Mouse (Mus musculus): ENCODE data around the gene Grhpr. TPM values are rescaled to one million over a fixed set of nuclear protein-coding genes. Genes with fewer than 3 reads are reported as not detected.
"Not testable (repeated sequence)": the region's sequence is repeated elsewhere in the genome, so short reads cannot be mapped to it uniquely, and the experiment has no call there.

Gene Grhpr
- polyA plus RNA-seq, 1 experiment from 2014 or later: 97.7 TPM

- 93% methylated on average over 2 of the region's 2 CpGs for WGBS
- H3K9me3 ChIP-seq (replicated peaks; ENCODE audit: control insufficient read depth, low read length); H3K4me2 ChIP-seq (ENCODE audit: low read depth, low read length); H3K36me3 ChIP-seq (ENCODE audit: control insufficient read depth, insufficient read depth); H3K4me1 ChIP-seq (ENCODE audit: control insufficient read depth, insufficient read depth, low read length); H3K27ac ChIP-seq (ENCODE audit: low read length); ATAC-seq (replicated peaks; ENCODE audit: extremely low read depth, insufficient read depth, low FRiP score); H3K27me3 ChIP-seq (ENCODE audit: control insufficient read depth, insufficient read depth, low read length); H3K9ac ChIP-seq (ENCODE audit: low read length); H3K4me3 ChIP-seq (ENCODE audit: low read length): not testable (repeated sequence)
Measured at GRCm38 (mm10) chr4:44946126-44946525, 35.1 kb upstream of the Grhpr start.

DNA sequence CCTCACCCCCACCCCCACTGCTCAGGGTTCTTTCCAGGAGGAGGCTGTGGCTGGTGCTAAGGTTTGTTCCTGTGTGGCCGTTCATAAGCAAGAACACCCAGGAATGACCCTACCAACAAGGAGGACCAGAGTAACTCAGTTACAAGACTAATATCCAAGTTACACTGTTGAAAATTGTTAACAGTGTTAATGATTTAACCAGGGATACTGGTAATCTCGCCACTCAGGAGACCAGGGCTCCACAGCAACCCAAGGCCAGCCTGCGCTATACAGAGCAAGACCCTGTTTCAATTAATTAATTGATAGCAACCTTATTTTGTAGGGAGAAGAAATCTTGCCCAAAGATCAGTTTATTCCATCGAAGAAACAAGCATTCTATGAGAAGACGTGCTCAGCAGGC lies 33.7 kb upstream of the Grhpr start:
- no peaks in the 10 kb centered on the region for H3K4me1 ChIP-seq (ENCODE audit: control insufficient read depth, insufficient read depth, low read length)
- no peak overlapping the region for H3K9ac ChIP-seq (ENCODE audit: low read length)
- no peak overlapping the region for H3K4me3 ChIP-seq (ENCODE audit: low read length)
- no peak for ATAC-seq (replicated peaks; ENCODE audit: extremely low read depth, insufficient read depth, low FRiP score)
- H3K27me3 ChIP-seq (ENCODE audit: control insufficient read depth, insufficient read depth, low read length): no peaks in the 10 kb centered on the region
- WGBS: 88% methylated on average over 5 of the region's 5 CpGs
- H3K36me3 ChIP-seq (ENCODE audit: control insufficient read depth, insufficient read depth): no peaks in the 10 kb centered on the region
- H3K4me2 ChIP-seq (ENCODE audit: low read depth, low read length): no peak overlapping the region
- no peak overlapping the region for H3K27ac ChIP-seq (ENCODE audit: low read length)
- H3K9me3 ChIP-seq (replicated peaks; ENCODE audit: control insufficient read depth, low read length): no peaks in the 10 kb centered on the region

DNA sequence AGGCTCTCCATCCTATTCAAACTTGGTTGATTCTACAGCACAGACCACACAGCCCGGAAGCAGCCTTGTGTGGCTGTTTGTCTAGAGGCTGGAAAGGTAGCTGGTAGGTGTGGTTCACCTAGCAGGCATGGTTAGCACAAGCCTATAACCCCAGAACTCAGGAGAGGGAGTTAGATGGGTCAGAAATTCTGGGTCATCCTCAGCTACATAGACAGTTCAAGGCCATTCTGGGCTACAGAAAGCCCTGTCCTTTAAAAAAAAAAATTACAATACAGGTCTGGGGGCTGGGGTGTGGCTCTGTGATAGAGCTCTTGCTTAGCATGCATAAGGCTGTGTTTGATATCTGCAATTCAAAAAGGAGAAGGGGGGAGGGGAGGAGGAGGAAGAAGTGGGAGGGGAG lies 32.9 kb upstream of the Grhpr start:
- no peak for ATAC-seq (replicated peaks; ENCODE audit: extremely low read depth, insufficient read depth, low FRiP score)
- no peak overlapping the region for H3K27ac ChIP-seq (ENCODE audit: low read length)
- WGBS: 89% methylated on average over 1 of the region's 1 CpGs
- H3K4me2 ChIP-seq (ENCODE audit: low read depth, low read length): no peak overlapping the region
- no peak overlapping the region for H3K9ac ChIP-seq (ENCODE audit: low read length)
- no peak overlapping the region for H3K4me3 ChIP-seq (ENCODE audit: low read length)
- H3K4me1 ChIP-seq (ENCODE audit: control insufficient read depth, insufficient read depth, low read length): no peaks in the 10 kb centered on the region
- H3K36me3 ChIP-seq (ENCODE audit: control insufficient read depth, insufficient read depth): no peaks in the 10 kb centered on the region
- no peaks in the 10 kb centered on the region for H3K9me3 ChIP-seq (replicated peaks; ENCODE audit: control insufficient read depth, low read length)
- H3K27me3 ChIP-seq (ENCODE audit: control insufficient read depth, insufficient read depth, low read length): no peaks in the 10 kb centered on the region

DNA sequence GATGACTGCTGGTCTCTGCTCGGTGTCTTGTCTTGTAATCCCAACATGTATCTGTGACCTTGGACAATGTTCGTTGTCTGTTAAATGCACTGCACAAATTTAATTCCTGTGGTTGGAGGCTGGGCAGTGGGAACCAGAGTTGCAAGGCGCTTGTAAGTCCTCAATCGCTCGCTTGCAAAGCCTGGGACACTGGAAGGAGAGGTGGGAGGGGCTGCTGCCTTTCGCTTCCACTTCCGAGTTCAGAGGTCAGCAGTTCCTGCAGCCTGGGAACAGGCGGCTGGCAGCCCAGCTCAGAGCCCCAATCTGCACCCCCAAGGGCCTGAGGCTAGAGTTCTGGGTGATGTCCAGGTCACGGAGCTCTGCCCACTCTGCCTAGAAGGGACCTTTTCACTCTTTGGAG lies 28.2 kb upstream of the Grhpr start:
- no peak overlapping the region for H3K4me2 ChIP-seq (ENCODE audit: low read depth, low read length)
- no peak overlapping the region for H3K27ac ChIP-seq (ENCODE audit: low read length)
- 78% methylated on average over 9 of the region's 9 CpGs for WGBS
- ATAC-seq (replicated peaks; ENCODE audit: extremely low read depth, insufficient read depth, low FRiP score): no peak
- H3K36me3 ChIP-seq (ENCODE audit: control insufficient read depth, insufficient read depth): no peaks in the 10 kb centered on the region
- no peak overlapping the region for H3K4me3 ChIP-seq (ENCODE audit: low read length)
- no peaks in the 10 kb centered on the region for H3K4me1 ChIP-seq (ENCODE audit: control insufficient read depth, insufficient read depth, low read length)
- no peaks in the 10 kb centered on the region for H3K9me3 ChIP-seq (replicated peaks; ENCODE audit: control insufficient read depth, low read length)
- no peak overlapping the region for H3K9ac ChIP-seq (ENCODE audit: low read length)
- no peaks in the 10 kb centered on the region for H3K27me3 ChIP-seq (ENCODE audit: control insufficient read depth, insufficient read depth, low read length)

GRCm38 (mm10) chr4:44958776-44959175 lies 22.4 kb upstream of the Grhpr start:
- H3K27ac ChIP-seq (ENCODE audit: low read length): no peak overlapping the region
- no peak for ATAC-seq (replicated peaks; ENCODE audit: extremely low read depth, insufficient read depth, low FRiP score)
- H3K4me2 ChIP-seq (ENCODE audit: low read depth, low read length): no peak overlapping the region
- no peaks in the 10 kb centered on the region for H3K4me1 ChIP-seq (ENCODE audit: control insufficient read depth, insufficient read depth, low read length)
- H3K9ac ChIP-seq (ENCODE audit: low read length): no peak overlapping the region
- no peaks in the 10 kb centered on the region for H3K9me3 ChIP-seq (replicated peaks; ENCODE audit: control insufficient read depth, low read length)
- WGBS: 75% methylated on average over 9 of the region's 9 CpGs
- no peaks in the 10 kb centered on the region for H3K36me3 ChIP-seq (ENCODE audit: control insufficient read depth, insufficient read depth)
- no peak overlapping the region for H3K4me3 ChIP-seq (ENCODE audit: low read length)
- H3K27me3 ChIP-seq (ENCODE audit: control insufficient read depth, insufficient read depth, low read length): no peaks in the 10 kb centered on the region

- Histone ChIP-seq H3K9ac (ENCODE audit: low read length) (no peak overlapping the region), H3K27me3 (ENCODE audit: control insufficient read depth, insufficient read depth, low read length) (no peaks in the 10 kb centered on the region), H3K4me1 (ENCODE audit: control insufficient read depth, insufficient read depth, low read length) (no peaks in the 10 kb centered on the region), H3K27ac (ENCODE audit: low read length) (no peak overlapping the region), H3K4me3 (ENCODE audit: low read length) (no peak overlapping the region), H3K36me3 (ENCODE audit: control insufficient read depth, insufficient read depth) (no peaks in the 10 kb centered on the region), H3K4me2 (ENCODE audit: low read depth, low read length) (no peak overlapping the region), H3K9me3 (replicated peaks; ENCODE audit: control insufficient read depth, low read length) (no peaks in the 10 kb centered on the region)
- WGBS: 90% methylated on average over 13 of the region's 13 CpGs
- no peak for ATAC-seq (replicated peaks; ENCODE audit: extremely low read depth, insufficient read depth, low FRiP score)
Measured at GRCm38 (mm10) chr4:44959220-44959619, 22.0 kb upstream of the Grhpr start.

DNA sequence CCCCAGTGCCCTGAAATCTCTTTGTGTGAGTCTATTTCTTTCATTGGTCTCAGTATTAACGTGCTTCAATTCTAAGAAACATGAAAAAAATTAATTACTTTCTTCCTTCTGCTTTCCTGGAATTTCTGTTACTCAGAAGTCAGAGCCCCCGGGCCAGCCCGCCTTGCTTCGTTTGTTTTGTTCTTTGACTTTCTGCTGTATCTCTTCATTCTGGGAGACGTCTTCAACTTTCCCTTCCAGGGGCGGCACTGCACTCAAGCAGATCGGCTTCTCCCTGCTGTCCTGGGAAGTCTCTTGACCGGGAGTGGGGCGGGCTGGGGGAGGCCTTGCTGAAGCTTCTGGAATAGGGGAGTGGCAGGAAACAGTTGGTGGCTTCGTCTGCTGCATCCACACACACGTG lies 18.0 kb upstream of the Grhpr start:
- Histone ChIP-seq H3K9me3 (replicated peaks; ENCODE audit: control insufficient read depth, low read length) (no peaks in the 10 kb centered on the region), H3K27me3 (ENCODE audit: control insufficient read depth, insufficient read depth, low read length) (no peaks in the 10 kb centered on the region), H3K4me3 (ENCODE audit: low read length) (no peak overlapping the region), H3K4me2 (ENCODE audit: low read depth, low read length) (no peak overlapping the region), H3K4me1 (ENCODE audit: control insufficient read depth, insufficient read depth, low read length) (no peaks in the 10 kb centered on the region), H3K9ac (ENCODE audit: low read length) (no peak overlapping the region), H3K27ac (ENCODE audit: low read length) (no peak overlapping the region), H3K36me3 (ENCODE audit: control insufficient read depth, insufficient read depth) (no peaks in the 10 kb centered on the region)
- 64% methylated on average over 11 of the region's 11 CpGs for WGBS
- ATAC-seq (replicated peaks; ENCODE audit: extremely low read depth, insufficient read depth, low FRiP score): no peak

DNA sequence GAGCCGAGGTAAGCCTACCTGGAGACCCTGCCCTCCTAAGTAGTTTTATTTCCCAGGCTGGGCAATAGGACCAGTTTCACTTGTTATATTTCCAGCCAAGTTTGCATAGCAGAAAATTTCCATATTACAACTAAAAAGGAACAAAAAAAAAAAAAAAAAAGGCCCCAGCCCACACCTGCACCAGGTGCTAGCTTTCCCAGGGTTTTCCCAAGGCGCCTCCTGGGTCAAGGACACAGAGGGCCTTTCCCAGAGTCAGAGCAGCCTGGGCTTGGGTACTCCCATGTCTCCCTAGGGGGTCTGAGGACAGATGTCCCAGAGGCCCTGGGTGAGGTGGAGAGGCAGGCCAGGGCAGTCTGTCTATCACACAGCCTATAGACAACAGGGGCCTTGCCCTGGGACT lies 16.0 kb upstream of the Grhpr start:
- Histone ChIP-seq H3K9ac (ENCODE audit: low read length) (no peak overlapping the region), H3K27me3 (ENCODE audit: control insufficient read depth, insufficient read depth, low read length) (no peaks in the 10 kb centered on the region), H3K4me3 (ENCODE audit: low read length) (no peak overlapping the region), H3K9me3 (replicated peaks; ENCODE audit: control insufficient read depth, low read length) (no peaks in the 10 kb centered on the region), H3K27ac (ENCODE audit: low read length) (no peak overlapping the region), H3K4me1 (ENCODE audit: control insufficient read depth, insufficient read depth, low read length) (no peaks in the 10 kb centered on the region), H3K36me3 (ENCODE audit: control insufficient read depth, insufficient read depth) (no peaks in the 10 kb centered on the region), H3K4me2 (ENCODE audit: low read depth, low read length) (no peak overlapping the region)
- no peak for ATAC-seq (replicated peaks; ENCODE audit: extremely low read depth, insufficient read depth, low FRiP score)
- WGBS: 71% methylated on average over 2 of the region's 2 CpGs

- H3K36me3 ChIP-seq (ENCODE audit: control insufficient read depth, insufficient read depth): no peaks in the 10 kb centered on the region
- H3K27ac ChIP-seq (ENCODE audit: low read length): no peak overlapping the region
- no peaks in the 10 kb centered on the region for H3K4me1 ChIP-seq (ENCODE audit: control insufficient read depth, insufficient read depth, low read length)
- no peaks in the 10 kb centered on the region for H3K27me3 ChIP-seq (ENCODE audit: control insufficient read depth, insufficient read depth, low read length)
- no peaks in the 10 kb centered on the region for H3K9me3 ChIP-seq (replicated peaks; ENCODE audit: control insufficient read depth, low read length)
- no peak for ATAC-seq (replicated peaks; ENCODE audit: extremely low read depth, insufficient read depth, low FRiP score)
- WGBS: 63% methylated on average over 3 of the region's 3 CpGs
- H3K4me2 ChIP-seq (ENCODE audit: low read depth, low read length): no peak overlapping the region
- H3K4me3 ChIP-seq (ENCODE audit: low read length): no peak overlapping the region
- no peak overlapping the region for H3K9ac ChIP-seq (ENCODE audit: low read length)
Measured at GRCm38 (mm10) chr4:44965736-44966135, 15.5 kb upstream of the Grhpr start.

- no peak overlapping the region for H3K27ac ChIP-seq (ENCODE audit: low read length)
- H3K4me2 ChIP-seq (ENCODE audit: low read depth, low read length): no peak overlapping the region
- H3K4me1 ChIP-seq (ENCODE audit: control insufficient read depth, insufficient read depth, low read length): no peaks in the 10 kb centered on the region
- H3K27me3 ChIP-seq (ENCODE audit: control insufficient read depth, insufficient read depth, low read length): no peaks in the 10 kb centered on the region
- H3K9ac ChIP-seq (ENCODE audit: low read length): no peak overlapping the region
- H3K9me3 ChIP-seq (replicated peaks; ENCODE audit: control insufficient read depth, low read length): no peaks in the 10 kb centered on the region
- WGBS: 82% methylated on average over 8 of the region's 8 CpGs
- H3K4me3 ChIP-seq (ENCODE audit: low read length): no peak overlapping the region
- no peak for ATAC-seq (replicated peaks; ENCODE audit: extremely low read depth, insufficient read depth, low FRiP score)
- no peaks in the 10 kb centered on the region for H3K36me3 ChIP-seq (ENCODE audit: control insufficient read depth, insufficient read depth)
Measured at GRCm38 (mm10) chr4:44967402-44967801, 13.8 kb upstream of the Grhpr start.

All from heart, embryonic 16.5 days (tissue).